Mouse (Mus musculus) hindbrain, embryonic 14.5 days (tissue): Measurements from ENCODE around the gene Prpf4. TPM values are rescaled to one million over a fixed set of nuclear protein-coding genes. Genes with fewer than 3 reads are reported as not detected.

Experiments used
- ATAC-seq: fragments of 200-750 bp; cut with Nextera tagmentation; 2 replicates; pipeline ENCODE4 v1.8.0; 2017; ENCODE audit warnings: moderate number of reproducible peaks, mild to moderate bottlenecking, moderate TSS enrichment, moderate library complexity; ENCODE audit not compliant: low FRiP score
- DNase-seq: peaks from one replicate; pipeline ENCODE4 v3.0.0-alpha.2; 2015; ENCODE audit warnings: low spot score
- H3K27ac ChIP-seq: fragments of 300-500 bp; sonication (generic); 2 replicates; pipeline ENCODE4 v1.5.1; 2014; ENCODE audit warnings: mild to moderate bottlenecking, moderate library complexity
- H3K27me3 ChIP-seq: fragments of 300-500 bp; sonication (generic); 2 replicates; pipeline ENCODE4 v1.6.1; 2014; ENCODE audit warnings: mild to moderate bottlenecking, low read length, mixed read lengths; ENCODE audit not compliant: control insufficient read depth, insufficient read depth
- H3K36me3 ChIP-seq: fragments of 300-500 bp; sonication (generic); replicated peaks from 2 replicates; pipeline ENCODE4 v1.6.1; 2014; ENCODE audit not compliant: control insufficient read depth, insufficient read depth
- H3K4me1 ChIP-seq: fragments of 300-500 bp; sonication (generic); replicated peaks from 2 replicates; pipeline ENCODE4 v1.6.1; 2014; ENCODE audit warnings: antibody characterized with exemption, low read length, mixed read lengths; ENCODE audit not compliant: control insufficient read depth, insufficient read depth
- H3K4me2 ChIP-seq: fragments of 300-500 bp; sonication (generic); replicated peaks from 2 replicates; pipeline ENCODE4 v1.6.1; 2014; ENCODE audit warnings: mild to moderate bottlenecking, moderate library complexity
- H3K4me3 ChIP-seq: fragments of 300-500 bp; sonication (generic); replicated peaks from 2 replicates; pipeline ENCODE4 v1.5.1; 2014; ENCODE audit warnings: mild to moderate bottlenecking, low read length
- H3K9ac ChIP-seq: fragments of 300-500 bp; sonication (generic); 2 replicates; pipeline ENCODE4 v1.6.1; 2014
- H3K9me3 ChIP-seq: fragments of 300-500 bp; sonication (generic); 2 replicates; pipeline ENCODE4 v1.6.1; 2016; ENCODE audit warnings: low read length; ENCODE audit not compliant: control insufficient read depth
- WGBS: fragments of 180-500 bp; shearing (Covaris S2); extraction: QIAGEN DNeasy Blood & Tissue Kit; methylation state at CpG from one replicate; pipeline ENCODE4 v1.1.7; 2014; 5-methylcytosine and 5-hydroxymethylcytosine counted together
- polyA plus RNA-seq: library from polyadenylated mRNA; unstranded; fragments of >200 nt; fragmentation: Nextera tagmentation; extraction: Ambion mirVana; gene quantifications from 2 replicates; pipeline ENCODE4 v1.2.1, GENCODE M21; 2014

Gene Prpf4
- polyA plus RNA-seq, 1 experiment from 2014 or later: 16.1 TPM

DNA sequence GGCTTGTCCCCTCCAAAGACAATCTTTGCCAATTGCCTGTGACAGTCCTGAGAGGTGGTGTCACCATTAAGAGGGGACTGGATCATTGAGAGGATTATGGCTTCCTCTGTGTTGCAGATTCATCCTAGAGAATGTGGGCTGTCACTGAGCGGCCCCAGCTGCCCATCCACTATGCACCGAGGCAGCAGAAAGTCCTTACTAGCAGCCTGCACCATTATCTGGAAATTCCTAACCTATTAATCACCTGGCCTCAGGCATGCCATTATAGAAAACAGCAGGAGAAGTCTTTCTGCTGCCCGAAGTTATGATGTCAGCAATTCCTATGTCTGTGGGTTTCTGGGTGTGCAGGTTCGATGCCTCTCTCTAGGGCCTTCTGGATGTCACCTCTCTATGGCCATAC is 32.4 kb downstream of the Prpf4 start:
- H3K27me3 ChIP-seq: no peaks in the 10 kb centered on the region
- ATAC-seq (no peak), DNase-seq (no peak)
- WGBS: 77% methylated on average over 4 of the region's 4 CpGs
- no peaks in the 10 kb centered on the region for H3K4me1 ChIP-seq
- no peak overlapping the region for H3K27ac ChIP-seq
- no peak overlapping the region for H3K4me3 ChIP-seq
- H3K4me2 ChIP-seq: no peak overlapping the region
- H3K9me3 ChIP-seq: no peaks in the 10 kb centered on the region
- no peaks in the 10 kb centered on the region for H3K36me3 ChIP-seq
- no peak overlapping the region for H3K9ac ChIP-seq

GRCm38 (mm10) chr4:62454995-62455394 is 46.4 kb downstream of the Prpf4 start:
- H3K27me3 ChIP-seq: no peaks in the 10 kb centered on the region
- H3K9me3 ChIP-seq: no peaks in the 10 kb centered on the region
- DNase-seq (peak; percentile 45), ATAC-seq (peak; percentile 55; the same call in 1 of the 2 replicates)
- no peaks in the 10 kb centered on the region for H3K4me1 ChIP-seq
- H3K4me3 ChIP-seq: no peak overlapping the region
- no peak overlapping the region for H3K4me2 ChIP-seq
- no peak overlapping the region for H3K9ac ChIP-seq
- 70% methylated on average over 5 of the region's 5 CpGs for WGBS
- no peak overlapping the region for H3K27ac ChIP-seq
- H3K36me3 ChIP-seq: 0 out of 2 replicates have a peak, but pooled peaks cover 6% of the 10 kb centered on the region

GRCm38 (mm10) chr4:62459081-62459480 is 50.5 kb downstream of the Prpf4 start:
- no peak for ATAC-seq
- H3K9ac ChIP-seq: no peak overlapping the region
- no peak overlapping the region for H3K27ac ChIP-seq
- peaks cover 16% of the 10 kb centered on the region; the same call in 1 of the 2 replicates for H3K36me3 ChIP-seq
- WGBS: 89% methylated on average over 3 of the region's 3 CpGs
- H3K9me3 ChIP-seq: no peaks in the 10 kb centered on the region
- H3K4me2 ChIP-seq: no peak overlapping the region
- no peak overlapping the region for H3K4me3 ChIP-seq
- no peak for DNase-seq
- no peaks in the 10 kb centered on the region for H3K4me1 ChIP-seq
- H3K27me3 ChIP-seq: no peaks in the 10 kb centered on the region

DNA sequence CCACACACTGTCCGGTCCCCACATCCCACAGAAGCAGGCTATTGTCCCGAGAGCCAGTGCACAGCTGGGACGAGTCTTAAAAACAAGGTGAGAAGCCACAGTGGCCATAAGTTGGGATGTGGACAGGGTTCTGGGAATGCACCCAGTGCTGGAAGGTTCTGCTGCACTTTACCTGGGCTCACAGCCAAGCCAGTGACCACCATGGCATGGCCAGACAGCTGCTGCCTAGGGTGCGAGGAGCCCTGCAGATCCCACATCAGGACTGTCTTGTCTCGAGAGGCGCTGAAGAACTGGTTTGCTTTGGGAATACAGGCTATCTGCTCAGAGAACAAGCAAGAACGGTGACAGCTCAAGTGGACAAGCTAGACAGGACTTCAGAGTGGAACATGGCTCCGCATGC is 51.8 kb downstream of the Prpf4 start:
- WGBS: 94% methylated on average over 8 of the region's 8 CpGs
- Histone ChIP-seq H3K9ac (no peak overlapping the region), H3K27ac (no peak overlapping the region), H3K4me3 (no peak overlapping the region), H3K4me2 (no peak overlapping the region), H3K4me1 (no peaks in the 10 kb centered on the region), H3K9me3 (no peaks in the 10 kb centered on the region), H3K27me3 (no peaks in the 10 kb centered on the region), H3K36me3 (peaks cover 16% of the 10 kb centered on the region; the same call in 1 of the 2 replicates)
- no peak for DNase-seq
- ATAC-seq: no peak

DNA sequence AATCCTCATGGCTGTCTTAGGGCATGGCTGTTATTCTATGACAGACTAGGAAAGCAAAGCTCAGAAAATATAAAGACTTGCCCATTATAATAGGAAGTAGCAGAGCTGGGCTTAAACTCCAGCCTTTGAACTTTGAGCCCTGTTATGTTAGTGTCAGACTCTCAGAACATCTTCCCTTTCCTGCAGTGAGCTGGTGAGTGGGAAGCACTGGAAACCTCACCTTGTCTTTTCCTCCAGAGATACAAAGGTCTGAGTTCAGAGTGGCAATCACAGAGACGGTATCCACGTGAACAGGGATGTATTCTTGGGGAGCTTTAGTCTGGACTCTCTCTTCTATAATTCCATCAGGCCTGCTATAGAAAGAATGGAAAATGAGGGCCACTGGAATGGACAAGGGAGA is 54.5 kb downstream of the Prpf4 start:
- H3K27me3 ChIP-seq: no peaks in the 10 kb centered on the region
- no peak overlapping the region for H3K27ac ChIP-seq
- no peak for DNase-seq
- no peak overlapping the region for H3K4me3 ChIP-seq
- H3K4me2 ChIP-seq: no peak overlapping the region
- no peak overlapping the region for H3K9ac ChIP-seq
- H3K9me3 ChIP-seq: no peaks in the 10 kb centered on the region
- no peaks in the 10 kb centered on the region for H3K4me1 ChIP-seq
- H3K36me3 ChIP-seq: peaks cover 16% of the 10 kb centered on the region; the same call in 1 of the 2 replicates
- WGBS: 77% methylated on average over 2 of the region's 2 CpGs
- no peak for ATAC-seq

DNA sequence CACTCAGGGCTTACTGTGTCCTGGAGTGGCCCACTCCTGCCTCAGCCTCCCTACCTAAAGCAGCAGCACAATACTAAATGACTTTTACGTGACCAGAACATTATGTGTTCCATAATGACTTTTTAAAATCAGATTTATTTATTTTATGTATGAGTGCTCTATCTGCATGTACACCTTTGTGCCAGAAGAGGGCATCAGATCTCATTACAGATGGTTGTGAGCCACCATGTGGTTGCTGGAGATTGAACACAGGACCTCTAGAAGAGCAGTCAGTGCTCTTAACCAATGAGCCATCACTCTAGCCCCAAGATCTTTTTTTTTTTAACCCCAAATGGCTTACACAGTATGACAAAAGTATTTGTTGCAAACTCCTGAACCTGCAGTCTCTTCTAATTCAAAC is 59.6 kb downstream of the Prpf4 start:
- DNase-seq (no peak), ATAC-seq (no peak)
- Histone ChIP-seq H3K4me1 (no peaks in the 10 kb centered on the region), H3K36me3 (no peaks in the 10 kb centered on the region), H3K27ac (no peak overlapping the region), H3K9me3 (no peaks in the 10 kb centered on the region), H3K9ac (no peak overlapping the region), H3K27me3 (no peaks in the 10 kb centered on the region), H3K4me2 (no peak overlapping the region), H3K4me3 (no peak overlapping the region)
- 100% methylated on average over 1 of the region's 1 CpGs for WGBS

GRCm38 (mm10) chr4:62470598-62471051 is 62.0 kb downstream of the Prpf4 start, which contains the start of gene Wdr31:
Gene Wdr31, minus strand, starts transcription at chr4:62470896.
- peak within 1 kb of the TSS; percentile 67 for H3K4me2 ChIP-seq
- DNase-seq: peak; percentile 86
- no peaks in the 10 kb centered on the region for H3K27me3 ChIP-seq
- under 1% methylated on average over 30 of the region's 30 CpGs for WGBS
- no peaks in the 10 kb centered on the region for H3K36me3 ChIP-seq
- H3K27ac ChIP-seq: peak within 1 kb of the TSS; percentile 41; the same call in 1 of the 2 replicates
- peak within 1 kb of the TSS; percentile 69 for H3K9ac ChIP-seq
- H3K4me1 ChIP-seq: no peaks in the 10 kb centered on the region
- no peaks in the 10 kb centered on the region for H3K9me3 ChIP-seq
- peak; percentile 97 for ATAC-seq
- peak within 1 kb of the TSS; percentile 52 for H3K4me3 ChIP-seq

DNA sequence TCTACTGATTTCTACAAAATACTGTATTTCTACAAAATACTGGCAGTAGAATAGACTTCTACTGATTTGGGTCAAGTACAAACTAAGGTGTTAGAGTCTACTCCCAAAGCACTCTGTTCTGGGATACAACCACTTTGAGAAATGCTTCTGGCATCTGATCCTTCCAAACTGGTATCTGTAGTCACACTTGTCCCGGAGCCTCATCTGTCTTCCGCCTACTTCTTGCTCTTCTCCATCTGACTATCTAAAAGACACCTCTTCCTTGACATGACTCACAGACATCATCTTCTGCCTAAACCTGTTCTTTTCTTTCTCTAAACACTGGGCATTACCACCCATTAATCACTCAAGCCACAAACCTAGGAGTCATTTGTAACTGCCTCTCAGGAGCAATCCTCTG is 63.5 kb downstream of the Prpf4 start:
- no peaks in the 10 kb centered on the region for H3K9me3 ChIP-seq
- H3K9ac ChIP-seq: no peak overlapping the region
- no peak overlapping the region for H3K4me2 ChIP-seq
- 98% methylated on average over 2 of the region's 2 CpGs for WGBS
- no peaks in the 10 kb centered on the region for H3K4me1 ChIP-seq
- no peaks in the 10 kb centered on the region for H3K36me3 ChIP-seq
- H3K4me3 ChIP-seq: no peak overlapping the region
- no peaks in the 10 kb centered on the region for H3K27me3 ChIP-seq
- H3K27ac ChIP-seq: no peak overlapping the region
- DNase-seq: no peak
- no peak for ATAC-seq

- Histone ChIP-seq H3K4me2 (no peak overlapping the region), H3K36me3 (no peaks in the 10 kb centered on the region), H3K27me3 (peaks cover 26% of the 10 kb centered on the region), H3K9me3 (no peaks in the 10 kb centered on the region), H3K27ac (no peak overlapping the region), H3K4me3 (no peak overlapping the region), H3K9ac (no peak overlapping the region), H3K4me1 (0 out of 2 replicates have a peak, but pooled peaks cover 8% of the 10 kb centered on the region)
- WGBS: 91% methylated on average over 2 of the region's 2 CpGs
- ATAC-seq (no peak), DNase-seq (no peak)
Observed at GRCm38 (mm10) chr4:62475131-62475530, 66.5 kb downstream of the Prpf4 start.

- Histone ChIP-seq H3K9me3 (no peaks in the 10 kb centered on the region), H3K36me3 (no peaks in the 10 kb centered on the region), H3K9ac (no peak overlapping the region), H3K27ac (no peak overlapping the region), H3K27me3 (peaks cover 28% of the 10 kb centered on the region), H3K4me2 (no peak overlapping the region), H3K4me1 (0 out of 2 replicates have a peak, but pooled peaks cover 9% of the 10 kb centered on the region), H3K4me3 (no peak overlapping the region)
- ATAC-seq: no peak
- WGBS: 94% methylated on average over 6 of the region's 6 CpGs
- no peak for DNase-seq
Observed at GRCm38 (mm10) chr4:62475793-62476192, 67.2 kb downstream of the Prpf4 start.
